Mouse (Mus musculus): ENCODE results near the gene A630001G21Rik. TPM values are rescaled to one million over a fixed set of nuclear protein-coding genes. Genes with fewer than 3 reads are reported as not detected.

A630001G21Rik gene
- total and polyA plus RNA-seq, 2 experiments from 2014 or later = 0.60 TPM; not detected in 1

GRCm38 (mm10) chr1:85810787-85811186, 32.3 kb upstream of the A630001G21Rik start:
- H3K36me3 ChIP-seq (replicated peaks; ENCODE audit: control insufficient read depth, insufficient read depth, low read length) = no peaks in the 10 kb centered on the region
- 65% methylated on average over 2 of the region's 2 CpGs for WGBS

GRCm38 (mm10) chr1:85810343-85810742, 31.9 kb upstream of the A630001G21Rik start:
- no peak for TF ChIP-seq CTCF (IDR thresholded peaks at IDR 0.05; ENCODE audit: low read depth)
- TF ChIP-seq EP300 (IDR thresholded peaks at IDR 0.05; ENCODE audit: low read depth) = no peak
- no peak; the same call in 1 of the 2 replicates for ATAC-seq (ENCODE audit: insufficient read depth, low read depth)
- Histone ChIP-seq H3K9me3 (replicated peaks; ENCODE audit: control insufficient read depth, low read length) (no peaks in the 10 kb centered on the region), H3K27me3 (ENCODE audit: control insufficient read depth, insufficient read depth, low read length) (no peaks in the 10 kb centered on the region), H3K36me3 (replicated peaks; ENCODE audit: control insufficient read depth, insufficient read depth, low read length) (no peaks in the 10 kb centered on the region), H3K4me2 (ENCODE audit: low read depth, low read length) (0 out of 2 replicates have a peak overlapping the region, but pooled peaks have one; percentile 4), H3K27ac (ENCODE audit: low read depth) (peak overlapping the region; percentile 54), H3K9ac (replicated peaks; ENCODE audit: low read depth, low read length) (no peak overlapping the region), H3K4me1 (ENCODE audit: control insufficient read depth, insufficient read depth) (peaks cover 37% of the 10 kb centered on the region), H3K4me3 (ENCODE audit: low read depth, low read length) (no peak overlapping the region)
- WGBS = 37% methylated on average over 2 of the region's 2 CpGs
- DNase-seq (ENCODE audit: low spot score) = peak; percentile 38

More at GRCm38 (mm10) chr1:85810787-85811186, 32.3 kb upstream of the A630001G21Rik start:
- no peak for DNase-seq (ENCODE audit: low spot score)
- Histone ChIP-seq H3K27me3 (ENCODE audit: control insufficient read depth, insufficient read depth, low read length) (no peaks in the 10 kb centered on the region), H3K4me2 (ENCODE audit: low read depth, low read length) (no peak overlapping the region), H3K9ac (replicated peaks; ENCODE audit: low read depth, low read length) (no peak overlapping the region), H3K4me3 (ENCODE audit: low read depth, low read length) (no peak overlapping the region), H3K9me3 (replicated peaks; ENCODE audit: control insufficient read depth, low read length) (no peaks in the 10 kb centered on the region), H3K4me1 (ENCODE audit: control insufficient read depth, insufficient read depth) (peaks cover 37% of the 10 kb centered on the region), H3K27ac (ENCODE audit: low read depth) (peak overlapping the region; percentile 65)
- TF ChIP-seq CTCF (IDR thresholded peaks at IDR 0.05; ENCODE audit: low read depth) (no peak), EP300 (IDR thresholded peaks at IDR 0.05; ENCODE audit: low read depth) (no peak)
- ATAC-seq (ENCODE audit: insufficient read depth, low read depth) = no peak

GRCm38 (mm10) chr1:85809256-85809655, 30.8 kb upstream of the A630001G21Rik start:
- DNase-seq (ENCODE audit: low spot score) = no peak
- 42% methylated on average over 4 of the region's 4 CpGs for WGBS
- Histone ChIP-seq H3K9me3 (replicated peaks; ENCODE audit: control insufficient read depth, low read length) (no peaks in the 10 kb centered on the region), H3K9ac (replicated peaks; ENCODE audit: low read depth, low read length) (no peak overlapping the region), H3K4me1 (ENCODE audit: control insufficient read depth, insufficient read depth) (peaks cover 37% of the 10 kb centered on the region), H3K27ac (ENCODE audit: low read depth) (0 out of 2 replicates have a peak overlapping the region, but pooled peaks have one; percentile 54), H3K4me3 (ENCODE audit: low read depth, low read length) (no peak overlapping the region), H3K27me3 (ENCODE audit: control insufficient read depth, insufficient read depth, low read length) (no peaks in the 10 kb centered on the region), H3K36me3 (replicated peaks; ENCODE audit: control insufficient read depth, insufficient read depth, low read length) (no peaks in the 10 kb centered on the region), H3K4me2 (ENCODE audit: low read depth, low read length) (no peak overlapping the region)
- ATAC-seq (ENCODE audit: insufficient read depth, low read depth) = no peak
- no peak for TF ChIP-seq CTCF (IDR thresholded peaks at IDR 0.05; ENCODE audit: low read depth)
- no peak for TF ChIP-seq EP300 (IDR thresholded peaks at IDR 0.05; ENCODE audit: low read depth)

- Histone ChIP-seq H3K4me3 (ENCODE audit: low read depth, low read length) (no peak overlapping the region), H3K27ac (ENCODE audit: low read depth) (no peak overlapping the region), H3K9me3 (replicated peaks; ENCODE audit: control insufficient read depth, low read length) (no peaks in the 10 kb centered on the region), H3K27me3 (ENCODE audit: control insufficient read depth, insufficient read depth, low read length) (no peaks in the 10 kb centered on the region), H3K4me1 (ENCODE audit: control insufficient read depth, insufficient read depth) (peaks cover 23% of the 10 kb centered on the region), H3K4me2 (ENCODE audit: low read depth, low read length) (no peak overlapping the region), H3K9ac (replicated peaks; ENCODE audit: low read depth, low read length) (no peak overlapping the region), H3K36me3 (replicated peaks; ENCODE audit: control insufficient read depth, insufficient read depth, low read length) (no peaks in the 10 kb centered on the region)
- ATAC-seq (ENCODE audit: insufficient read depth, low read depth) = no peak
- no peak for TF ChIP-seq CTCF (IDR thresholded peaks at IDR 0.05; ENCODE audit: low read depth)
- TF ChIP-seq EP300 (IDR thresholded peaks at IDR 0.05; ENCODE audit: low read depth) = no peak
- 83% methylated on average over 8 of the region's 8 CpGs for WGBS
- DNase-seq (ENCODE audit: low spot score) = no peak
Observed at GRCm38 (mm10) chr1:85804551-85804950, 26.1 kb upstream of the A630001G21Rik start.

GRCm38 (mm10) chr1:85802517-85802916, 24.1 kb upstream of the A630001G21Rik start:
- no peak overlapping the region for H3K9ac ChIP-seq (replicated peaks; ENCODE audit: low read depth, low read length)
- 98% methylated on average over 1 of the region's 1 CpGs for WGBS

GRCm38 (mm10) chr1:85799776-85800175, 21.3 kb upstream of the A630001G21Rik start:
- Histone ChIP-seq H3K4me3 (ENCODE audit: low read depth, low read length) (no peak overlapping the region), H3K9me3 (replicated peaks; ENCODE audit: control insufficient read depth, low read length) (no peaks in the 10 kb centered on the region), H3K36me3 (replicated peaks; ENCODE audit: control insufficient read depth, insufficient read depth, low read length) (0 out of 2 replicates have a peak, but pooled peaks cover 5% of the 10 kb centered on the region), H3K9ac (replicated peaks; ENCODE audit: low read depth, low read length) (no peak overlapping the region), H3K4me1 (ENCODE audit: control insufficient read depth, insufficient read depth) (peaks cover 10% of the 10 kb centered on the region), H3K27me3 (ENCODE audit: control insufficient read depth, insufficient read depth, low read length) (no peaks in the 10 kb centered on the region), H3K4me2 (ENCODE audit: low read depth, low read length) (no peak overlapping the region), H3K27ac (ENCODE audit: low read depth) (no peak overlapping the region)
- 32% methylated on average over 1 of the region's 1 CpGs for WGBS
- ATAC-seq (ENCODE audit: insufficient read depth, low read depth) = no peak
- TF ChIP-seq CTCF (IDR thresholded peaks at IDR 0.05; ENCODE audit: low read depth) (no peak), EP300 (IDR thresholded peaks at IDR 0.05; ENCODE audit: low read depth) (no peak)
- no peak for DNase-seq (ENCODE audit: low spot score)

More at GRCm38 (mm10) chr1:85802517-85802916, 24.1 kb upstream of the A630001G21Rik start:
- no peaks in the 10 kb centered on the region for H3K9me3 ChIP-seq (replicated peaks; ENCODE audit: control insufficient read depth, low read length)
- H3K4me1 ChIP-seq (ENCODE audit: control insufficient read depth, insufficient read depth) = peaks cover 10% of the 10 kb centered on the region
- H3K27ac ChIP-seq (ENCODE audit: low read depth) = no peak overlapping the region
- H3K4me2 ChIP-seq (ENCODE audit: low read depth, low read length) = no peak overlapping the region
- H3K27me3 ChIP-seq (ENCODE audit: control insufficient read depth, insufficient read depth, low read length) = no peaks in the 10 kb centered on the region
- ATAC-seq (ENCODE audit: insufficient read depth, low read depth) = no peak
- H3K36me3 ChIP-seq (replicated peaks; ENCODE audit: control insufficient read depth, insufficient read depth, low read length) = no peaks in the 10 kb centered on the region
- no peak for DNase-seq (ENCODE audit: low spot score)
- H3K4me3 ChIP-seq (ENCODE audit: low read depth, low read length) = no peak overlapping the region
- TF ChIP-seq EP300 (IDR thresholded peaks at IDR 0.05; ENCODE audit: low read depth) (no peak), CTCF (IDR thresholded peaks at IDR 0.05; ENCODE audit: low read depth) (no peak)
